20 mouse cellular contexts compared by ENCODE assay signal in the genomic region with DNA sequence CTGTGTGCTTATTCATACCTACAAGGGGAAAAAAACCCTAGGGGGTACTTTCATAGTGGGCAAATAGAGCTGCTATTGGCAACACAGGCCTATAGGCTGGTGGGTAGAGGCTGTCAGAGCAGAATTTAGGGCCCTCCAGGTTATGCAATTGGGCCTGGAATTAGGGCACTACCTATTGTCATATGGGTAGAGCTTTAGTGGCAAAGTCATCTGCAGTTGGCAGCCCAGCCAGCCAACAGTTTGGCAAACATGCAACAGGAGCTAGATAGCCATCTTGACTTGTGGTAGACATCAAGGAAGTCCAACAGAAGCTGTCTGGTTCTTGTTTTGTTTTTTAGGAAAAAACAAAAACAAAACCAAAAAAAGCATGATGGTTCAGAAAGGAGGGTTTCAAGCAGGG. TPM values are rescaled to one million over a fixed set of nuclear protein-coding genes. Genes with fewer than 3 reads are reported as not detected.
"Had no signal": no experiment of that assay in that cellular context is flagged by ENCODE, and none has a peak within 500 bp of the region (broad histone marks: within the 10 kb centered on the region; RNA-seq: fewer than 3 reads in every experiment).

No protein-coding gene starts in this region.

- DNase-seq: left cerebral cortex, postnatal 4 days; liver; liver, embryonic 13.5 days; liver, postnatal 0 days; lung, adult 18-20 months; lung, adult 2 months; lung, embryonic 14.5 days; lung, postnatal 10 days; lung, postnatal 14 days; lung, postnatal 36 days; lung, postnatal 4 days; midbrain, embryonic 14.5 days had no signal

- ATAC-seq: liver, embryonic 12.5 days; liver, postnatal 0 days; lung, postnatal 0 days; midbrain, embryonic 13.5 days; midbrain, embryonic 15.5 days; midbrain, embryonic 16.5 days had no signal

RNA-seq across cellular contexts. Expression of gene Kcnd3, which starts 23.5 kb away (rescaled TPM):
- total RNA-seq: megakaryocyte, adult 5-6 weeks; megakaryocyte-erythroid progenitor cell, adult 5-6 weeks; monocyte, adult 5-6 weeks had no signal
